Mouse (Mus musculus) heart, adult 2 months (tissue): Measurements from ENCODE around the gene Tmem221.

Experiments
- CTCF ChIP-seq: fragments of 200-600 bp; IDR thresholded peaks from 2 replicates; pipeline ENCODE4 v1.8.1; 2022; ENCODE audit warnings: antibody characterized with exemption, mild to moderate bottlenecking, moderate library complexity
- EP300 ChIP-seq: fragments of 200-500 bp; IDR thresholded peaks from 2 replicates; pipeline ENCODE4 v1.6.1; 2011; ENCODE audit warnings: low read depth, low read length, control low read depth; ENCODE audit not compliant: insufficient read depth
- POLR2A ChIP-seq: fragments of 200-500 bp; IDR thresholded peaks from 2 replicates; pipeline ENCODE4 v1.6.1; 2011; ENCODE audit warnings: mild to moderate bottlenecking, low read depth, low read length, control low read depth; ENCODE audit not compliant: insufficient read depth

DNA sequence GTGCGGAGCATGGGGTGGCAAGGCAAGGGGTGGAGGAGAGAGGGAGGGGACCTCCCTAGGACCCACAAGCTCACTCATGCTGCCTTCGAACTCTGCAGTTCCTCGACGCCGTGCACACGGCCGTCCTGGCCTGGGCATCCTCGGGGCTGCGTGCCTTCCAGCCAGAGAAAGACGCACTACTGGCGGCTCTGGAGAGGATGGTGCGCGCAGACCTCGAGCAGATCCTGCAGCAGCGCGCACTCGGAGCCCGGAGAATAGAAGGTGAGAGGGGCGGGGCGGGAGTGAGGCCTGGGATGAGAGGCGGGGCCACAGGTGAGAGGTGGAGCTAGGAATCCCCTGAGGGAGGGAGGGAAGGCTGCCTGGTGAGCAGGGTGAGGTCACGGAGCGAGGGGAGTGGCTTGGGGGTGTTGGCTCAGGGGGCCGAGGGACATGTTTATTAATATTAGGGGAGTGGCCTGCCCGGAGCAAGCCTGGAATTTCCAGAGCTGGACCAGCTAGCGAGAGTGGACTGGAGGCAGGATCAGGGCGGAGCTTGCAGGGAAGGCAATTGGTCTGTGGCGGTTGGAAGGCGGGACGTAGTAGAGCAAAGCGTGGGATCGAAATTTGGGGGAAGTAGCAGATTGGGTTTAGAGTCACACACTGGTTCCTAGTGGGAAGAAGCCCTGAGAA is 44.1 kb upstream of the Tmem221 start:
- TF ChIP-seq CTCF = no peak
- no peak for TF ChIP-seq EP300
- TF ChIP-seq POLR2A = no peak
